In genomic region chr5:73761709-73762108, GRCm38 (mm10) we compare ENCODE assay signal across 9 mouse cellular contexts.
DNase-seq lines count a peak whose midpoint lies in the region; ATAC-seq lines count a peak whose summit lies in the region.
"Had no signal": no experiment of that assay in that cellular context is flagged by ENCODE, and none has a peak within 500 bp of the region (broad histone marks: within the 10 kb centered on the region; RNA-seq: fewer than 3 reads in every experiment).

No protein-coding gene starts in this region.

- peak; percentile 38 for DNase-seq in liver
- DNase-seq in heart, postnatal 25 days (ENCODE audit: low spot score) = peak; percentile 71
- DNase-seq in layer of hippocampus, adult 8-10 months (ENCODE audit: low spot score in 2 of 2) = peak; percentile 74 to 81
- peak; percentile 84 for DNase-seq in right cerebral cortex, adult 18-20 months
- no peak for DNase-seq in T-cell, adult 2 months (ENCODE audit: low spot score)
- DNase-seq: liver, embryonic 13.5 days had no signal

- H3K4me1 ChIP-seq in liver, embryonic 12.5 days = no peaks in the 10 kb centered on the region
- peaks cover 3% of the 10 kb centered on the region for H3K4me1 ChIP-seq in forebrain, embryonic 16.5 days (replicated peaks; ENCODE audit: control insufficient read depth, insufficient read depth, low read length)
- H3K4me1 ChIP-seq in lung, embryonic 15.5 days = peaks cover 3% of the 10 kb centered on the region; the same call in 1 of the 2 replicates
- H3K4me1 ChIP-seq: liver, embryonic 13.5 days had no signal

- H3K36me3 ChIP-seq in liver, embryonic 12.5 days = no peaks in the 10 kb centered on the region
- no peaks in the 10 kb centered on the region for H3K36me3 ChIP-seq in forebrain, embryonic 16.5 days (ENCODE audit: control insufficient read depth, insufficient read depth)
- no peaks in the 10 kb centered on the region for H3K36me3 ChIP-seq in lung, embryonic 15.5 days
- H3K36me3 ChIP-seq: liver, embryonic 13.5 days had no signal

- H3K9ac ChIP-seq in liver, embryonic 12.5 days = no peak overlapping the region
- H3K9ac ChIP-seq in forebrain, embryonic 16.5 days (replicated peaks; ENCODE audit: low read depth, low read length) = no peak overlapping the region
- H3K9ac ChIP-seq in lung, embryonic 15.5 days = no peak overlapping the region
- H3K9ac ChIP-seq: liver, embryonic 13.5 days had no signal

- H3K9me3 ChIP-seq in liver, embryonic 12.5 days (replicated peaks) = no peaks in the 10 kb centered on the region
- H3K9me3 ChIP-seq in forebrain, embryonic 16.5 days (ENCODE audit: control insufficient read depth, low read length) = no peaks in the 10 kb centered on the region
- H3K9me3 ChIP-seq in lung, embryonic 15.5 days = no peaks in the 10 kb centered on the region
- H3K9me3 ChIP-seq: liver, embryonic 13.5 days had no signal

- intact Hi-C loops in heart, postnatal 25 days (cut with DNase I) = loop anchor here (5.0 kb wide), 2 partner anchors 516 to 1396 kb away; no protein-coding TSS in a partner anchor

- no peak overlapping the region for H3K4me3 ChIP-seq in liver, embryonic 12.5 days
- H3K4me3 ChIP-seq in forebrain, embryonic 16.5 days (replicated peaks; ENCODE audit: low read length) = no peak overlapping the region
- no peak overlapping the region for H3K4me3 ChIP-seq in lung, embryonic 15.5 days
- H3K4me3 ChIP-seq: liver, embryonic 13.5 days had no signal

- no peak for ATAC-seq in liver, embryonic 12.5 days
- ATAC-seq in forebrain, embryonic 16.5 days = peak; percentile 85
- peak; percentile 88 for ATAC-seq in lung, embryonic 15.5 days (ENCODE audit: borderline replicate concordance, extremely low read depth, low FRiP score, low TSS enrichment)

- no peaks in the 10 kb centered on the region for H3K27me3 ChIP-seq in liver, embryonic 12.5 days (replicated peaks)
- no peaks in the 10 kb centered on the region for H3K27me3 ChIP-seq in forebrain, embryonic 16.5 days (replicated peaks; ENCODE audit: control insufficient read depth, insufficient read depth, low read length)
- H3K27me3 ChIP-seq in lung, embryonic 15.5 days = 0 out of 2 replicates have a peak, but pooled peaks cover 4% of the 10 kb centered on the region
- H3K27me3 ChIP-seq: liver, embryonic 13.5 days had no signal

- no peak overlapping the region for H3K27ac ChIP-seq in liver, embryonic 12.5 days
- no peak overlapping the region for H3K27ac ChIP-seq in forebrain, embryonic 16.5 days (ENCODE audit: low read length)
- 0 out of 2 replicates have a peak overlapping the region, but pooled peaks have one; percentile 33 for H3K27ac ChIP-seq in lung, embryonic 15.5 days
- H3K27ac ChIP-seq: liver, embryonic 13.5 days had no signal

- H3K4me2 ChIP-seq in liver, embryonic 12.5 days = no peak overlapping the region
- no peak overlapping the region for H3K4me2 ChIP-seq in forebrain, embryonic 16.5 days (ENCODE audit: low read length)
- no peak overlapping the region for H3K4me2 ChIP-seq in lung, embryonic 15.5 days
- H3K4me2 ChIP-seq: liver, embryonic 13.5 days had no signal

- 31% methylated on average over 8 of the region's 8 CpGs for WGBS in liver, embryonic 12.5 days (ENCODE audit: insufficient replicate concordance)
- WGBS in forebrain, embryonic 16.5 days = 17% methylated on average over 8 of the region's 8 CpGs
- WGBS in lung, embryonic 15.5 days = 16% methylated on average over 8 of the region's 8 CpGs
